Mouse (Mus musculus): Measurements from ENCODE around the gene Gnpnat1.

Gnpnat1 gene

DNA sequence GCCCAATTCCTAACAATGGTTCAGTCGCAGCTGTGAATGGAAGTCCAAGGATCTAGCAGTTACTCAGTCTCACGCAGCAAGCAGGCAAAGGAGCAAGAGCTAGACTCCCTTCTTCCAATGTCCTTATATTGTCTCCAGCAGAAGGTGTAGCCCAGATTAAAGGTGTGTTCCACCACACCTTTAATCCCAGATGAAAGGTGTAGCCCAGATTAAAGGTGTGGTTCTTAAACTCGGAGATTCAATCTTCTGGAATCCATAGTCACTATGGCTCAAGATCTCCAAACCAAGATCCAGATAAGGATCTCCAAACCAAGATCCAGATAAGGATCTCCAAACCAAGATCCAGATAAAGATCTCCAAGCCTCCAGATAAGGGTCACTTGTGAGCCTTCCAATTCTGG lies at the start of gene Gnpnat1:
Gnpnat1 (minus strand) TSS at position 101 of the 400 bp plus-strand sequence.
- in situ Hi-C loops (cut with MboI, MseI) = loop anchor here (25.0 kb wide), 1 partner anchor 282 kb away; no protein-coding TSS in a partner anchor

DNA sequence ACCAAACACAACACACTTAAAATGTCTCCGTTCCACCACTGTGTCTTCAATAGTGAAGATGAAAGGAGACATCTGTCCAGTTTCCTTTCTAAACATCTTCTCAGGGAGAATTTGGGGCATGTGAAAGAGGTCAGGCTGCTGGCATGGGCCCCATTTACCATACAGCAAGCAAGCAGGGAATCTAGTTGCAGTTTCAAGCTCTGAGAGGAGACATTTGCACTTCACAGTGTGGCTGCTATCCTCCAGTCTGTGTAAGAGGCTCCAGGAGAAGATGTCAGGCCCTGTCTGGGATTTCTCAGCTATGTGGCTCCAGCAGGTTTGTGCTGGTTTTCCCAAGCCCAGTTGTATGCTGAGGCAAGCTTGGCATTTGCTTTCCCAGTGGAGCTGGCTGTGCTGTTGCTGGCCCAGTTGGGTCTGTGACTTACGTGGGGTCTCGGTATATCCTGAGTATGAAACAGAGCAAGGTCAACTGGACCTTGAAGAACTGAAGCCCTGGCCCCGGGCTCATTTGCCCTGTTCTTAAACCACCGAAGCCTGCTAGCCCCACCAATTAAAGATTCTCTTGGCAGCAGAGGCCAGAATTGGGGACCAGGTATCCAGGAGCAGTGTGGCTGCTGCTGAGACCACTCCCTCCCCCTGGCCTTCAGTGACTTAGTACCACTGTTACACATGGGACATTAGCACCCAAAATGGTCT lies 49.0 kb upstream of the Gnpnat1 start:
- in situ Hi-C loops (cut with MboI, MseI) = no loop called here

DNA sequence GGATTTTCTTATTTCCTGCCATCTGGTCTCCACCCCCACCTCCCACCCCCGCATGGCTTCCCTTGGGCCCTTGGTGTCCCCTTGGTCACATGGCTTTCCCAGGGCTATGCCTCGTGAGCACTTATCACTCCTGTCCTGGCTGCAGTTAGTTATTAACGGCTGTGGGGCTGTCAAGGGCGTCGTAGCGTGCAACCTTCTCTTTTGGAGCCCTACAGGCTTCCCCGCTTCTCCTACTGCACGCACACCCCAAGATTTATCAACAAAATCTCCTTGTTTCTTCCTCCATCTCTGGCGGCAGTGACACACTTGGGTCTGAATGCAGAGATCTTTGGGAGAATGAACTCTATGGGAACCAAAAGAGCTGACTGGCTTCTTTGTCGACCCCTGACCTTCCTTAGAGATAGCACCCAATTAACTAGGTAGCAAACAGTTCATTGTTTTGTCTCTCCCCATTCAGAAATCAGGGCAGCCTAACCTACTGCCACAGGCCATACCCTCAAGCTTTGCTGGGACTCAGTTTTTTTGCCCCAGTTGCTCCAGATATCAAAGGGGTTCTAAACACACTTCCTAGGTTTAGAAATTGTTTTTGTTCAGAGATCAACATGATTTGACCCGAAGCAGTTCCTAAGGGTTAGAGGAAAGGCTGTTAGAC lies 48.3 kb upstream of the Gnpnat1 start:
- in situ Hi-C loops (cut with MboI, MseI) = no loop called here

DNA sequence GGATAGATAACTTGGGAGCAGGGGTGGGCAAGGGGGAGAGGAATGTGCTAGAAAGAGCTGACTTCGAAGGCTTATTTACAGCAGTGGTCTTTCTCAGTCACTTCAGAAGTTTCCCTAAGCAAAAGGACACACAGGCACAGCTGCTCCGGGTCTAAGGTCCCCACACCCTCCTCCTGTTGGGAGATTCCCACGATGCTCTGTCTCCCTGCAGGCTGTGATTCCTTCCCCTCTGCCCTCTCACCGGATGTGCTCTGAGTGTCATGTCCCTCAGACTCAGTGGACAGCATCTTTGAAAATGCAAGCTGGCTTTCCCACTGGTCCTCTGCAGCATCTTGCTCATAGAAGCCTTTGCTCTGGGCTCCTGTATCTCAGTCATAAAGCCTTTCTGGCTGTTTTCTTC lies 47.4 kb upstream of the Gnpnat1 start:
- in situ Hi-C loops (cut with MboI, MseI) = no loop called here

DNA sequence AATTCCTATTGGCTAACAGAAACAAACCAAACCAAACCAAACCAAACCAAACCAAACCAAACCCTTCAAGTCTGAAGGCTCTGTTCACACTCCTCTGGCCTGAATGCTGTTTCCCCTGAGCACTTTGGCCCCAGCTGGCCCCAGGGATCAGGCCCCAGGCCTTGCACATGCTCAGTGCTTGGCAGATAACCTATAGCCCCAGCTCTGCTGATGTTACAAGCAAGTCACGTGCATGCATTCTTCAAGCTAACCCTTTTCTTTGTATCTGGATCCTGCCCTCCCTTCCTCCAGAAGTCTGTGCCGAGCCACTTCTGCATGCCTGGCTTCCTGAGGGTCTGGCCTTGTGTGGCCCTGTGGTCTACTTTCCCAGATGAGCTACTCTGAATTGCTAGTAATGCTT lies 46.4 kb upstream of the Gnpnat1 start:
- in situ Hi-C loops (cut with MboI, MseI) = no loop called here

DNA sequence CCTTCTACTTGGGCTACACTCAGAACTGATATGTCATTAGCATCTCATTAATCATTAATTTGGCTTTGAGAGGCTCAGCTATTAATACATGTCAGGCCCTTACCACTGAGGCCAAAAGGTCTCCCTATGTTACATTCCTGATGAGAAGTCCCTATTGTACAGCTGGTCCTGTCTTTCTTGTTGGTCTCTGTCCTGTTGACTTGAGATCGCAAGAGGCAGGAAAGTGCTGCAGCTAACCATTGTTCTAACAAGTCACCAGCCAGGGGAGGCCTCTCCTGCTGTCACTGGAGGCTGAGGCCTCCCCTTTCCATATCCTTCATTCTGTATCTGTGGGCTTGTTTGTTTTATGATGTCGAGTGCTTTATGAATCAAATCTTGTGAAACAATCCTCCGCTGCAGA lies 42.1 kb upstream of the Gnpnat1 start:
- in situ Hi-C loops (cut with MboI, MseI) = no loop called here

DNA sequence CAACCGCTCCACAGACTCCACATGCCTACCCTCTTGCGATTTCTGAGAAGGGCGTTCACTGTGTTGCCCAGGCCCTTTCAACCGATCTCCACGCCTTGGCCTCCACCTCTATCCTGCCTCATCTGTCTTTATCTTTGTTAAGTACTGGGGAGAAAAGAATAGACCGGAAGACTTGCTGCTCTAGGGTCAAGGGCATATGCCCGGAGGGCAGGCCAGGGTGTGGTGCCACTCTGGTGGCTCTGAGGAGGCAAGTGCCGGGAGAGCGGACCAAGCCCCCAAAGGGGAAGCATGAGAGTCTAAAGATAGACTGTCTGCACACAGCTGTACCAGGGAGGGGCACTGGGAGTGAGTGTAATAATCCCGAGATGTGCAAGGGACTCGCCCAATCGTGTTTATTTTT lies 40.7 kb upstream of the Gnpnat1 start:
- in situ Hi-C loops (cut with MboI, MseI) = no loop called here

DNA sequence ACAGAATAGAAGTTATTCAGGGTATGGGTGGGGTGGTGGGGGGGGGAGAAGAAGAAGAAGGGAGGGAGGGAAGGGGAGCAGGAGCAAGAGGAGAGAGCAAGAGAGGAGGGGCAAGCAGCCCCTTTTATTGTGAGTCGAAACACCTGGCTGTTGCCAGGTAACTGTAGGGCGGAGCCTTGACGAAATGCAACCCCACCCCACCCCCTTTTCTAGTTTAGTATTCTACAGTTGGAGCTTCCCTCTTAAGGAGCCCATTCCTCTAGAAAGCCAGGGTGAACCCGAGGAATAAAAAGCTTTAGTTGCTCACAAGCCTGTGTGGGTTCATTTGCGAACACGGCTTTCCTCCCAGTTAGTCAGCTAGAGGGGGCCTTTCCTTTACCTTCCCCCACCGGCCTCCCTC lies 40.2 kb upstream of the Gnpnat1 start:
- in situ Hi-C loops (cut with MboI, MseI) = no loop called here

DNA sequence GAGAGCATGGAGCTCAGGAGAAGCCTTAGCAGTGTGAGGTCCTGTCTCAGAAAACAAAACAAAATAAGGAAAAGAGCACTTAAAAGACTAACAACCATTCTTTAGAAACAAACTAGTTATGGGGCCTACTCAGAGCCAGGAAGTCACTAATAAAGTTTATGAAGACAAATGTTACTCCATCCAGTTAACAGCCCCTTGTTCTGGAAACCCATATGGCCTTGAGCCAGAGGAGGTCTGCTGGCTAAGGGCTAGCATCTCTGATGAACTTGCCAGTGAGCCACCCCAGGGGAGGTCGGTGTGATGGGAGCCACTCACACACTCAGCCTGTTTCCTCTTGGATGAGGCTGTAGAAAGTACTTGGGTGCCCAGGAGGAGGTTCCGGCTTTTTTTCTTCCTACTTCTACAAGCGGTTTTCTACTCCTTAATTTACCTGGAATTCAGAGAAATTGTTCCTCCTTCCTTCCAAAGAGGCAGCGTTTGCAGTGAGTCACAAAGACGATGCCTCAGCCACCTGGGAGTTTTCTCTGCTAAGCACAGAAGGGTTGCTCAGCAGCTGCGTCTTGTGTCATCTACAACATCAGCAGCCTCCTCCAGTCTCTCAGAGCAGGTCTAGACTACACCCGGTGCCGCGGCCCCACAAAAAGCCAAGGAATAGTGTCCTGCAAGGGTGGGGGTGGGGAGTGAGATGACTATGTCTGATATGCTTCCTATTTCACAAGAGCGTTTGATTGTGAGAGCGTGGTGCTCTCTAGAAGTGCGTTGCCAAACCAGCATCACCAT lies 38.3 kb upstream of the Gnpnat1 start:
- in situ Hi-C loops (cut with MboI, MseI) = no loop called here

DNA sequence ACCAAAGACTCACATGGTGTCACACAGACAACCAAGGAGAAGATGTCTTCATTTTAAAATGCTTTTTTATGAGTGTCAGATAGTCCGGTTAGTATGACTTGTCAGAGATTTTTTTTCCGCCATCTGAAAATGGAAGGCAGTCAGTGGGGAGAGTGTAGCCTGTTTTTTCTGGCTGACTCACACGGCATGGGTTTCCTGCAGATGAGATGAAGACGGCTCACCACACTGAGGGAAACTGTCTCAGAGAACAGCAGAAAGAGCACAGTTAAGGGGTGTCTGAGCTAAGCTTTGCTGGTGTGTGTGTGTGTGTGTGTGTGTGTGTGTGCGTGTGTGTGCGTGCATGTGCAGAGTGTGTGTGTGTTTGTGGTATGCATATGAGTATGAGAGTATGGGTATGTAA lies 36.6 kb upstream of the Gnpnat1 start:
- in situ Hi-C loops (cut with MboI, MseI) = no loop called here

DNA sequence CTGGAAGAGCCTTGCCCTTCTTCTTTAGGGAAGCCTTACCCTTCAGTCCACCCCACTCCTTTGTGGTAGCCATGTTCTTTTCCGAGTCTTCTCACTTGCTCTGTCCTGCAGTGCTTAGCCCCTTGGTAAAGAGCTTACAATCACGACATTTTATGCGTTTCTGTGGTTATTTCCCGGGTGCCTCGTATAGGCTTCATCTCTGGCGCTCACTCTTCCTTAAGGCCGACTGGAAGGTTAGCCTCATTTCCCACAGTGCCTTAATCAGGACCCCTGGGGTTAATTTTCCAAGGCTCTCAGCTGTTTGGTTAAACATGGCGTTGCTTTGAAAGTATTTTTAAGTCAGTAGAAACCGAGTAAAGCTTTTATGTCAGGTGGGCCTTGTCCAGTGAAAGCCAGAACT lies 34.7 kb upstream of the Gnpnat1 start:
- in situ Hi-C loops (cut with MboI, MseI) = no loop called here

DNA sequence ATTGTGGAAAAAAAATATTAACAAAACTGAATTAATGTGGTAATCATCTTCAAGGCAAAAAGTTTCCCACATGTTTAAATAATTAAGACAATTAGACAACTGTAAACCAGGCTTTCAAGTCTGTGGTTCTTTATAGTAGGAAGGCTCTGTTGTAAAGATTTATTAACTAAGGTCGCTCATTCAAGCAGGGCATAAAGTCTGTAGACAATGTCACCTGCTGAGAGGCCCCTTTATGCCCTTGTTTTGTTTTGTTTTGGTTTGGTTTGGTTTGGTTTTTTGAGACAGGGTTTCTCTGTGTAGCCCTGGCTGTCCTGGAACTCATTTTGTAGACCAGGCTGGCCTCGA lies 34.2 kb upstream of the Gnpnat1 start:
- in situ Hi-C loops (cut with MboI, MseI) = no loop called here

DNA sequence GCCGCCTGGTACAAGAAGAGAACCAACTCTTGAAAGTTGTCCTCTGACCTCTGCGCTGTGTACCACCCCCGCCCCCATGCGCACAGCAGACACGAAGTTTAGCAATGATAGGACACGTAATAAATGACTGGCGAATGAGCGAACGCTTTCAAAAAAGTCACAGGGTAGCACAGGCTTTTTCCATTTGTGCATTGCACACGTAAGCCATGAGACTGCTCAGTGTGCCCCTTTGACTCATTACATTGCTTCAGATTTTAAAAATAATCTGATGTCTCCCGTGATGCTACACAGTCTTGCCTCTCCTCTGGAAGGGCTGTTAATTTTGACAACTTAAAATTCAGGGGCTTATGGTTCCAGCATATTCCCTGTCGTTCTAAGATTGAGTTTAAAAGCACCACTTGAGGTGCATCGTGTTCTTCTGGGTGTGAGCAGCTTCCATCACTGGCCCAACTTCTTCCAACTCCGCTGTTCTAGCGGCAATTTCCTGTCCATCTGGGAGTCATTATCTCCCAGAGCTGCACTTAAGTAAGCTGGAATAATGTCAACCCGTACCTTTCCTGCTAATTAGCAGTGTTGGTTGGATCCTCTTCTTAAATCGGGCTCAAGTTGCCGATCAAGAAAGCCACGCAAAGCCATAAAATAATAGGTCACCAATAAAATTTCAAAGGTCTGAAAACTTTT lies 33.7 kb upstream of the Gnpnat1 start:
- in situ Hi-C loops (cut with MboI, MseI) = no loop called here

DNA sequence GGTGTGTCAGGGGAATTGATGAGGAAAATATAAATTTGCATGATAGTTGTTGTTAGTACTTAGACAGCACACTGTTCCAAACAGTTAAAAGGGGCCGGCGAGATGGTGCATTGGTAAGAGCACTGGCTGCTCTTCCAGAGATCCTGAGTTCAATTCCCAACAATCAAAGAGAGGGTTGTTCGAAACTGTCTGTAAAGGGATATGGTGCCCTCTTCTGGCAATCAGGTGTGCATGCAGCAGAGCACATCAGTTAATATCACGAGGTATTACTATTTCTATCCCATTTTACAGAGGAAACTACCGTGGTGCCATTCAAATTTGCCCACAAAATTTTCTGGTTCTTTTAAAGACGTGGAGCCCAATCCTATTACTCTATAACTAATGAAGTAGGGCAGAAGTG lies 29.5 kb upstream of the Gnpnat1 start:
- in situ Hi-C loops (cut with MboI, MseI) = no loop called here

DNA sequence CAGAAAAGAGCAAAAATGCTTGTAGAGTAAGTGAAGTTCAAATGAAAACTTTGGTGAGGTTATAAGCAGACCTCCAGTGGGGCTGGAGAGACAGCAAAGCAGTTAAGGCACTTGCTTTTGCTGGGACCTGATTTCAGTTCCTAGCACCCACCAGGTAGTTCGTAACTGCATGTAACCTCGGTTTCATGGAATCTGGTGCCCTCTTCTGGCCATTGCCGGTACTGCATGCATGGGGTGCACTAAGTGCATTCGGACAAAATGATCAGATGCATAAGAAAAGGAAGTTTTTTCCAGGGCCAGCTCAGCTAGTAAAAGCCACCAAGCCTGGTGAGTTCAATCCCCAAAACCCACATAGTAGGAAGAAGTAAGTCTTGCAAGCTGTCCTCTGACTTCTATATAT lies 27.3 kb upstream of the Gnpnat1 start:
- in situ Hi-C loops (cut with MboI, MseI) = no loop called here

DNA sequence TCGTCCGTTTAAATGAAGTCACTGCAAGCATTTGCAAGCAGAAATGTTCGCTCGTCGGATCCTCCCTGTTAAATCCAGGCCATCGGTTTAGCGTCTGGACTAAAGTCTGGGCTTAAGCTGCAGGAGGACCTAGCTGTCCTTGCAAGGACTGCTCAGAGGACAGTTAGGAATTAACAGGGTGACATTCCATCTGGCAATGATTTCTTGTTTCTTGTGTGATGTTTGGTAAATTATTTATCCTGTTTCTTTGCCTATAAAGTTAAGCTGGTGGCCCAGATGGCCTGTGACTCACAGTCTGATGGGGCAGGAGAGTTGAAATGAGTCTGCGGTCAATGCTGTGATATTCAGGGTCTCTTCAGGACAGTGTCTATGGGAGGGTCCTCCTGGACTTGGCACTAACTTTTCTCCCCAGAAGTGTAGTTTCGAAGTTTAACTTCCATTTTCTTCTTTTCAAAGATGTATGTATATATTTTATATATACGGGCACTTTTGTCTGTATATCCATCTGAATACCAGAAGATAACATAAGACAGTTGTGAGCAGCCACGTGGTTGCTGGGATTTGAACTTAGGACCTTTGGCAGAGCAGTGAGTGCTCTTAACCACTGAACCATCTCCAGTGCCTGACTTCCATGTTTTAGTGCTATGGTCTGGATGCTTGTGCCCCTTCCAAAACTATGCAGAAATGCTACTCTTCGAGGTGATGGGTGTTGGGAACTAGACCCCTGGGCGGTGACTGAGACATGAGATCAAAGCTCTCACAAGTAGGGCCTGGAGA lies 25.5 kb upstream of the Gnpnat1 start:
- in situ Hi-C loops (cut with MboI, MseI) = no loop called here

DNA sequence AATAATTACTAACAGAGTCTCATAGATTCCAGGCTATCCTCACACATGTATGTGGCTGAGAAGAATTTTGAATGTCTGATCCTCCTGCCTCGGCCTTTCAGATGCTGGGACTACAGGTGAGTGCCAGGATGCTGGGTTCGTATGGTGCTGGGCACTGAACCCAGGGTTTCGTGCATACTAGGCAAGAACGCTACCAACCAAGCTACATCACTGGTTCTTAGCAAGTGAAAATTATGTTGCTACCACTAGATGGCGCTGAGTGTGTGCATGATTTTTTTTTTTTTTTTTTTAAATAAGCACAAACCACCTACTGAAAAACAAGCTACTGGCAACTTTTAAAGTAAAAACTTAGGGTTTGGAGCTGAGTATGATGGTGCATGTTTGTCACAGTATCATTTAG lies 18.5 kb upstream of the Gnpnat1 start:
- in situ Hi-C loops (cut with MboI, MseI) = loop anchor here (25.0 kb wide), 1 partner anchor 264 kb away; no protein-coding TSS in a partner anchor

DNA sequence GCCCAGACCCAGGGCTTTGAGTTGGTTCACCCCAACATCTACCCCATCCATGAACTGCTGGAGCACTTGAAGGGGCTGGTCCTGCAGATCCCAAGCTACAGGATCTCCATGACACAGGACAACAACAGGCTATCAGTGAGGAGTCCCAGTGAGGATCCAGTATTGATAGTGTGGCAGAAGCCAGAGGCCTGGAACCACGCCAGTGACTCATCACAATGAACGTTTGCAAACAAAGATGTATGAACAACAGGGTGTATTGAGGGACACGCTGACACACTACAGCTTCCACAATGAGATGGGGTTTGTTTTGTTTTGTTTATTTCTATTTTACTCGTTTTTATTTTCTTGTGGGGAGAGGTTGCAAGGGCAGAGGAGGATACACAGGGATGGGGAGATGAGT lies 17.7 kb upstream of the Gnpnat1 start:
- in situ Hi-C loops (cut with MboI, MseI) = loop anchor here (25.0 kb wide), 1 partner anchor 265 kb away; no protein-coding TSS in a partner anchor

DNA sequence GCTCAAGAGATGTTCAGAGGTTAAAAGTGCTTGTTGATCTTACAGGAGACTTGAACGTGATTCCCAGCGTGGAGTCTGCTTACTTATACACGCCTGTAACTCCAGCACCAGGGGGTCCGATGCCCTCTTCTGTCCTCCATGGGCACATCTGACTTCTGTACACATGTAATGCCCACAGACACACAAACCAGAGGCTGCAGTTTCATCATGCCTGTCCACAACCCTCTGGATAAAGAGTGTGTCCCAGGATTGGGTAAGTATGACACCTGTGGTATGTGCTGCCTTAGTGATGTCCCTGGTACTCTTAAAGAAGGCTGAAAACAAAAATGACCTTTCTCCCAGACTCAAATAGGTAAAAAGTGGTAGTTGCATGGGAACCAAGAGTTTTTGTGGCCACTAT lies 14.6 kb upstream of the Gnpnat1 start:
- in situ Hi-C loops (cut with MboI, MseI) = loop anchor here (25.0 kb wide), 1 partner anchor 268 kb away; no protein-coding TSS in a partner anchor

DNA sequence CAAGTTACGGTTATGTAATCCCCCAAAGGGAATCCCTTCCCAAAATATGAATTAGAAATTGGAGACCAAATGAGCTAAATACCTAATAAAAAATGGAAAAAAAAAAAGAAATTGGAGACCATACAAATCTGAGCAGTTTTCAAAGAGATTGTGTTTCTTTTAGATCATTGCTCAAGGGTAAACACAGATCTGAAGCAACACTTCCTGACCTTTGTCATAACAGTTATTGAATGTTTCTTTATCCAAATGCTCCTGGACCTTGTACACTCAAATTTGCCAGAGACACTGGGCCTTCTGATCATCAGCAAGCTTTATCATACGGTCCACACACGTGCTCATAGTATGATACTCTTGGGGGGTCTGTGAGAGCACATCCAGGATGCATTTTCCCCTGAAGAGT lies 13.8 kb upstream of the Gnpnat1 start:
- in situ Hi-C loops (cut with MboI, MseI) = loop anchor here (25.0 kb wide), 1 partner anchor 269 kb away; no protein-coding TSS in a partner anchor

DNA sequence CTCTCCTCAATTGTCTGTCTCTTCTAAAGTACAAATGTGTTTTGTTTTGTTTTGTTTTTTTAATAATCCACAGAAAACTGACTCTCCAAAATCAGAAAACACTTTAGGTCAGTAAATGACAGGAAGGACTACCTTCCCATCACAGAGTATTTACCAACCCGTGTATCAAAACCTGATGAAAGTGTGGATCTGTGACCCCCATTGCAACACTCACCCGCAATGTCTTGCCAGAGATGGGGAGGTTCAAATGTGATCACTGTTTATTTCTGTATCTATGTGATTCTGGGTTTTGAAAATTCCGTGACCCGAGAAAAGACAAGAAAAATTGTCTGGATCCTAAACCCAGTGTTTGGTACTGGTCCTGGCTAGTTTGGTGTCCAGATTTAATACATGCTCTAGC lies 11.6 kb upstream of the Gnpnat1 start:
- in situ Hi-C loops (cut with MboI, MseI) = loop anchor here (25.0 kb wide), 1 partner anchor 271 kb away; no protein-coding TSS in a partner anchor

Data from regulatory T cell (primary cell).